Mouse (Mus musculus) megakaryocyte, embryonic 14.5 days (primary cell): ENCODE results near the gene Clec4n.

Source experiments
- FLI1 ChIP-seq: IDR thresholded peaks from 2 replicates; pipeline ENCODE4 v1.6.1; 2012; ENCODE audit warnings: low read length, inconsistent platforms, mixed read lengths
- GATA1 ChIP-seq: IDR thresholded peaks from 3 replicates; pipeline ENCODE4 v1.6.1; 2012; ENCODE audit warnings: mixed read lengths, low read length, inconsistent platforms, borderline replicate concordance

- no peak for TF ChIP-seq GATA1
- no peak for TF ChIP-seq FLI1
These were observed 49.8 kb downstream of the Clec4n start for GRCm38 (mm10) chr6:123279443-123279842.
